Mouse (Mus musculus): ENCODE measurements at regions not wholly inside any gene's neighbourhood (a gene's known extent, or its start where the extent isn't known, plus 50 kb on each side); places are given as distances from the start of the nearest gene placed in this dataset.

DNA sequence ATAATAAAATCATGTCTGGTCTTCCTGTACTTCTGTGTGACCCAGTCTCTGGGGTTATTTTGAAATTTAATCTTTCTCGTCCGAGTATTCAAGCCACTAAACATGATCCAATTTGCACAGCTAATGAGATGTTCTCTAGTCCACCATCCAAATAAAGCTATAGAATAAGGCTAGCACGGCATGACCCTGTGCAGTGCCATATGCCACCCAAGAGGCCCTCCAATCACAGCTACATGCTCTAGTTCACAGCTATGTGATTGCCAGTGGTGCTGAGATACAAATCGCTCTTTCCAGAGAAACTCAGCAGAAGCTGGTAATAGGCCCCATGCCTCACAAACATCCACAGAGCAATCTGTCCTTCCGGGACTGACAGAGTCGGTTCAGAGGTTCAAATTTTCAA is 426.3 kb downstream of the Ipo11 start:
- H3K27me3 ChIP-seq (ENCODE audit: poor library complexity, severe bottlenecking): no peaks in the 10 kb centered on the region
- H3K27ac ChIP-seq: no peak overlapping the region
- H3K9me3 ChIP-seq: no peaks in the 10 kb centered on the region
- H3K4me1 ChIP-seq: no peaks in the 10 kb centered on the region
- H3K36me3 ChIP-seq (replicated peaks): no peaks in the 10 kb centered on the region
- DNase-seq (ENCODE audit: extremely low spot score, low spot score): no peak
- no peak overlapping the region for H3K4me3 ChIP-seq
- WGBS: 81% methylated on average over 6 of the region's 6 CpGs

DNA sequence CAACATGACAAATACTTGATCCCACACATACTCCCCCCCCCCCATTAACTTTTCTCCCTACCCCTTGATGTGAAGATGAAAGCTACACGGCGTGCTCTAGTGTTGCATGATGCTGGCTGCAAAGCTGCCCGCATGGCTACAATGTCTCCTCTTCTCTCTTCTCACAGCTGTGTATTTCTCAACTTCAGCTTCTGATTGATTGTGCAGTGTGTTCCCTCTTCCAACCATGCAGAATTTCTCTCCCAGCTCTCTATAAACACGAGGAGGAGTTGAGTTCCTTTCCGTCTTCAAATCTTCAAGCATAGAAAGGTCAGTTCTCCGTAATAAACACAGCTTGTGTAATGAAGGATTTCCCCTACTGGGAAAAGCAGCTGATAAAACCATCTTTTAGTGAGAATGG is 435.5 kb downstream of the Ipo11 start:
- no peaks in the 10 kb centered on the region for H3K9me3 ChIP-seq
- H3K4me1 ChIP-seq: no peaks in the 10 kb centered on the region
- H3K27ac ChIP-seq: no peak overlapping the region
- WGBS: 92% methylated on average over 6 of the region's 6 CpGs
- DNase-seq (ENCODE audit: extremely low spot score, low spot score): no peak
- H3K27me3 ChIP-seq (ENCODE audit: poor library complexity, severe bottlenecking): no peaks in the 10 kb centered on the region
- H3K36me3 ChIP-seq (replicated peaks): no peaks in the 10 kb centered on the region
- H3K4me3 ChIP-seq: no peak overlapping the region

DNA sequence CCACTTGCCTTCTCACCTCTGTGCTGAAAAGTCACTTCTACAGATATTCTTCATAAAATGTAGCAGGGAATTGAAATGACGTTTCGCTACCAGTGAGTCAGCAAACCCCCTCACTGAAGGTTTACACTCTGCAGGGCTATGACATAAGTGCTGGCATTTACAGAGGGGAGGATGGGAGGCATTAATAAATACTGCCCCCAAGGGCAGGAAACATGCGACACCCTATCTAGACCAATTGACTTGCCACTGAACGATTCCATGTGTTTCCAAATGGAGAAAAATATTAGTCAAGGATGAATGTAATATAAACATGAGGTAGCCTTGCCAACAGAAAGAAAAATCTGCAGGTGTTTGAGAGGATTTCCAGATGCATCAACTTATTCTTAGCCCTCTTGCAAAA is 465.5 kb downstream of the Ipo11 start:
- no peaks in the 10 kb centered on the region for H3K9me3 ChIP-seq
- WGBS: 86% methylated on average over 4 of the region's 4 CpGs
- H3K4me3 ChIP-seq: no peak overlapping the region
- DNase-seq (ENCODE audit: extremely low spot score, low spot score): no peak
- H3K36me3 ChIP-seq (replicated peaks): no peaks in the 10 kb centered on the region
- no peaks in the 10 kb centered on the region for H3K4me1 ChIP-seq
- H3K27me3 ChIP-seq (ENCODE audit: poor library complexity, severe bottlenecking): no peaks in the 10 kb centered on the region
- H3K27ac ChIP-seq: no peak overlapping the region

DNA sequence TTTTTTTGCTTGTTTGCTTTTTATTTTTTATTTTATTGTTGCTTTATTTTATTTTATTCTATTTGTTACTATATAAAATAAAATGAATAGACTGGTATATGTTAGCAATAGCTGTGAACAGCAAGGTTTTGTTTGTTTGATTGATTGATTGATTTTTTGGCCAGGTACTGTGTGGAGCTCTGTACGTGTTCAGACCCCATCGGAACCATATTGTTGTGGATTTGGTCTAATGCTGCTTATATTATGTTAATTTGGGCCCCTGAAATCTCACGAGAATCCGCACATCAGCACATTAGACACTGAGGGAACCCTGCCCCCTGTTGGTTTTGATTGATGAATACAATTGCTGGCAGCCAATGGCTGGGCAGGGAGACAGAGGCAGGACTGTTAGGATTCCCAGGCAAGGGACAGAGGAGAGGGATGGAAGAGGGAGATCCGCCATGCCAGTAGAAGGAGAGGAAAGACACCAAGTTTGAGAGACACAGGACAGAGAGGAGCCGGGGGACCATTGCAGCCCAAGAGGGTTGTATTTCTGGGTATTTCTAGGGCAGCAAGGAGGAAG is 482.3 kb downstream of the Ipo11 start:
- H3K36me3 ChIP-seq (replicated peaks): no peaks in the 10 kb centered on the region
- WGBS: 86% methylated on average over 6 of the region's 6 CpGs
- no peak for DNase-seq (ENCODE audit: extremely low spot score, low spot score)

DNA sequence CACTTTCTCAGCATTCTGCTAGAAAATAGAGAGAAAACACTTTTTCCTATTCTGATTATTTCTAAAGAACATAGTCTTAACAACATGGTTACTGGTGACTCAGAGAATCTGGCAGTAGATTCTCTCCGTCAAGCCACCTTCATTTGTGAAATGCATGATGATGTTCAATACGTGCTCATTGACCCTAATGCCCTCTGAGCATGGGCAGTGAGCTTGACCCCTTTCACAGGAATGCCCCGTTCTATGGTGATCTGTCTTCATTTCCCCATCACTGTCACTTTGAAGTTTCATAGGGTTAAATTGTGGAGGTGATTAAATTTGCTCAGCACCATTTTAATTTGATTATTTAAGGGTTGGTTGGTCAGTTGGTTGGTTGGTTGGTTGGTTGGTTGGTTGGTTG is 504.6 kb downstream of the Ipo11 start:
- H3K27me3 ChIP-seq (ENCODE audit: poor library complexity, severe bottlenecking): no peaks in the 10 kb centered on the region
- H3K9me3 ChIP-seq: no peaks in the 10 kb centered on the region
- H3K36me3 ChIP-seq (replicated peaks): no peaks in the 10 kb centered on the region
- no peaks in the 10 kb centered on the region for H3K4me1 ChIP-seq
- WGBS: 65% methylated on average over 3 of the region's 3 CpGs
- no peak overlapping the region for H3K4me3 ChIP-seq
- DNase-seq (ENCODE audit: extremely low spot score, low spot score): no peak
- H3K27ac ChIP-seq: no peak overlapping the region

More for the DNA sequence above, 482.3 kb downstream of the Ipo11 start:
- H3K4me1 ChIP-seq: no peaks in the 10 kb centered on the region
- no peaks in the 10 kb centered on the region for H3K27me3 ChIP-seq (ENCODE audit: poor library complexity, severe bottlenecking)
- H3K9me3 ChIP-seq: no peaks in the 10 kb centered on the region
- H3K4me3 ChIP-seq: no peak overlapping the region
- no peak overlapping the region for H3K27ac ChIP-seq

DNA sequence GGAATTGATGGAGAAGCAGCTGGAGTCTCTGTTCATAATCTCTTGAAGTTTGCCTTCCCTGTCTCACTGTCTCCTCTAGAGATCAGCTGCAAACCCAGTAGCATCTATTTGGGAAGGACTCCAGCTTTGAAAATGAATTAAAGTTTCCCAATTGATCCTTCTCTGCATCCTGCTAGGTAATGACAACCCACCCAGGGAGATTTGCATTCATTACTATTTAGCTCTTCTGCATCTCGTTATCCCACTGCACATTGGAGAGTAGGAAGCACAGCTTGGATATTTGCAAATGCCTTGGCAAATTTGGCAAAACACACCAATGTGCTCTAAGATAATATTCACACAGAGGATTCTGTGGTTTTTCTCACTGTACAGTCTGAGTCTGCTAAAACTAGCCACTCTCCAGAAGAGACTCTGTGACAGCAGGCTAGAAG is 530.1 kb downstream of the Ipo11 start:
- WGBS: 21% methylated on average over 1 of the region's 1 CpGs
- Histone ChIP-seq H3K9me3 (no peaks in the 10 kb centered on the region), H3K36me3 (replicated peaks) (no peaks in the 10 kb centered on the region), H3K27ac (no peak overlapping the region), H3K4me1 (no peaks in the 10 kb centered on the region), H3K27me3 (ENCODE audit: poor library complexity, severe bottlenecking) (no peaks in the 10 kb centered on the region), H3K4me3 (no peak overlapping the region)
- DNase-seq (ENCODE audit: extremely low spot score, low spot score): no peak

DNA sequence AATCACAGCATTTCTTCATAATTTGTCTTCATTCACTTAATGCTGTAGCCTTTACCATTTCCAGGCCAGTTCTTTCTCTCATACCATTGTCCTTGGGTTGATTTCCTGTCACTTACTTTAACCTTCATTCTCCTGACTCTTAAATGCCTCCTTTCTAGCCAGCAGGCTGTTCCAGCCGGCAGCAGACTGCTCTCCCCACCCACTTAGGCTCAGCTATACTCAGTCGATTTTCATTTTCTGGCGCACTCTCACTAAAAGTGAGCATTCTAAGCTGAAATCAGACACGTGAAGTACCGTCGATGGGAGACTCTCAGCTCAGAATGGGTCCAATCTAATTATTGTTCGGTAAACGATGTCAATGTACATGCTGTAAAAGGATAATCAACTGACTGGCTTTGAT is 544.1 kb downstream of the Ipo11 start:
- WGBS: 88% methylated on average over 8 of the region's 8 CpGs

DNA sequence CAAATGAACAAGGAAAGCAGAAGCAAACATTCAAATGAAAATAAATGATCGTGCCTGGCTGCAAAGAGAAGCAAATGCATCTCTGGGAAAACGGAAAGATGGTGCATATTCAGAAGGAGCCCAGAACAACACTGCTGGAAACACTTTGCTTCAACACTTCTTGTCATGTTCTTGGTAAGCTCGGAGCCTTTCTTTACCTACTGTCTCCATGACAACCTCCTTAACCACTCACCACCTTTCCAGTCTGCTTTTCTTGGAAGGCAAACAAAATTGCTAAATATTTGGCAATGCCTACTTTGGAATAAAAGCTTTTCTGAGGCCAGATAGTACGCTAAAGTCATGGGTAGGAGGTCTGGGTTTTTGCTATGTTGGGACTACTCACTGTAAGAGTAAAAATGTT is 548.1 kb downstream of the Ipo11 start:
- Histone ChIP-seq H3K4me1 (no peaks in the 10 kb centered on the region), H3K27ac (no peak overlapping the region), H3K9me3 (no peaks in the 10 kb centered on the region), H3K36me3 (replicated peaks) (no peaks in the 10 kb centered on the region), H3K4me3 (no peak overlapping the region), H3K27me3 (ENCODE audit: poor library complexity, severe bottlenecking) (no peaks in the 10 kb centered on the region)
- 84% methylated on average over 4 of the region's 4 CpGs for WGBS
- no peak for DNase-seq (ENCODE audit: extremely low spot score, low spot score)

More for the DNA sequence above, 544.1 kb downstream of the Ipo11 start:
- Histone ChIP-seq H3K27me3 (ENCODE audit: poor library complexity, severe bottlenecking) (no peaks in the 10 kb centered on the region), H3K36me3 (replicated peaks) (no peaks in the 10 kb centered on the region), H3K27ac (no peak overlapping the region), H3K9me3 (no peaks in the 10 kb centered on the region), H3K4me3 (no peak overlapping the region), H3K4me1 (no peaks in the 10 kb centered on the region)
- DNase-seq (ENCODE audit: extremely low spot score, low spot score): no peak

DNA sequence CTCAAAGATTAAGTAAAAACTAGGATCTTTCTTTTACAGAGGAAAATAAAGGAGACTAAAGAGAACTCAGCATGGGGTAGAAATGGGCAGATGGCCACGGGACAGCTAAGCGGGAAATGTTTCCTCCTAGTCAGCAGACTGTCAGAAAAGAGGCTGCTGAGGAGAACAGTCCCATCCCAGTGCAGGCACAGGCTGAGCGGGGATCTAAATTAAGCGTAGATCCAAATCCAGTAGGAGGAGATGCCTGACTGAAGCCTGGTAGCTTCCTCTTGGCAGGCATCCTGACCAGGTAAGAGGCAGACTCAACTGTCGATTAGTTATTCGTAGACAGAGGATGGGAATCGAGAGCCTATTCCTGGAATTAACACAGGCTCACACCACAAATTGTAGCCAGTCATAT is 569.2 kb downstream of the Ipo11 start:
- 88% methylated on average over 7 of the region's 7 CpGs for WGBS
- Histone ChIP-seq H3K4me3 (no peak overlapping the region), H3K27ac (no peak overlapping the region), H3K27me3 (ENCODE audit: poor library complexity, severe bottlenecking) (no peaks in the 10 kb centered on the region), H3K9me3 (no peaks in the 10 kb centered on the region), H3K36me3 (replicated peaks) (no peaks in the 10 kb centered on the region), H3K4me1 (no peaks in the 10 kb centered on the region)
- DNase-seq (ENCODE audit: extremely low spot score, low spot score): no peak

DNA sequence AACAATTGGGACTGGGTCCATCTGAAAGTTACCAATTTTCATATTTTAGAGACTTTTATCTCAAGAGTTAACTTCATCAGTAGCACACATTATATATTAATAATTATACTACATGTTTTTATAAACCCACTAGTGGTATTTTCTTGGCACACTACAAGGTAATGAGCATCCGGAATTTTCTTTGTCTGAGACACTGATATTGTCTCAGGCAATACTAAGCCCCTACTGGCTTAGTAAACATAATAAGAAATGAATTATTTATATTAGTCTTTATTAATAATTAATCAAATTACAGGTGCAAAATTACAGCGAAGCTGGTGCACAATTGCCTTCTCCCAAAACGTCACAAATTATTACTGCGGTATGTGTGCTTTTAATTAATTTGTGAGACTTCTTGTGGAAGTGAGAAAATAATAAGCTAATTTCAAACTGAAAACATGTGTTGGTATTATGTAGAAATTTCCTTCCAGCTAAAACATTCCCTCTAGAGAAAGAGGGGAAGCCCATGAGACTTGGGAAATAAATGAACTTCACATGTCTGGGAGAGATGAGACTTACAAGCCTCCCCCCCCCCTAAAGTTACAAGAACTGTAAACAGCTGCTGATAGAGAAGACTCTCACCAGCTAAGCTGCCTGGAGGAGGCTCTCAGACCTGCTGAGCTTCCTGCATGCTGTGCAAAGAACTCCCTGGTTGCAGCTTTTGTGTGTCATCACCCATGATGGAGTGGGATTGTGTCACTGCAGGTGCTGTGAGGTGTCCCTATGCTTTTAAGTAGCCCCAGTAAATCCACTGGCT is 583.9 kb downstream of the Ipo11 start:
- H3K27me3 ChIP-seq (ENCODE audit: poor library complexity, severe bottlenecking): no peaks in the 10 kb centered on the region
- 88% methylated on average over 4 of the region's 4 CpGs for WGBS

DNA sequence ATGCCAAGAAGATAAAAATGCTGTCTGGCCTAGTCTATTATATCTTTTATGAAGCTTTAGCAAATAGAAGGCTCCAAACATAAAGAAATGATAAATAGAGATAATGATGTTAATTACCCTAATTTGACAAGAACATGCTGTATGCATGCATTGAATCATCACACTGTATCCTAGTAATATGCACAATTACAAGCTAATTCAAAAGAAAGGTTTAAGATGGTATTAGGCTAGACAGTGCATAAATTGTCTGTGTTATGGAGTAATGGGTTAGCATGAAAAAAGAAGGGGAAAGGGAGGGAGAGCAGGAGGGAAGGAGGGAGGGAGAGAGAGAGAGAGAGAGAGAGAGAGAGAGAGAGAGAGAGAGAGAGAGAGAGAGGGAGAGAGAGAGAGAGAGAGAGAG is 604.7 kb downstream of the Ipo11 start:
- no peaks in the 10 kb centered on the region for H3K4me1 ChIP-seq
- H3K27me3 ChIP-seq (ENCODE audit: poor library complexity, severe bottlenecking): no peaks in the 10 kb centered on the region
- H3K36me3 ChIP-seq (replicated peaks): no peaks in the 10 kb centered on the region
- no peak overlapping the region for H3K27ac ChIP-seq
- H3K9me3 ChIP-seq: no peaks in the 10 kb centered on the region
- no peak for DNase-seq (ENCODE audit: extremely low spot score, low spot score)
- H3K4me3 ChIP-seq: no peak overlapping the region

More for the DNA sequence above, 583.9 kb downstream of the Ipo11 start:
- no peak overlapping the region for H3K4me3 ChIP-seq
- no peaks in the 10 kb centered on the region for H3K36me3 ChIP-seq (replicated peaks)
- no peaks in the 10 kb centered on the region for H3K9me3 ChIP-seq
- 0 out of 2 replicates have a peak, but pooled peaks cover 4% of the 10 kb centered on the region for H3K4me1 ChIP-seq
- DNase-seq (ENCODE audit: extremely low spot score, low spot score): no peak
- H3K27ac ChIP-seq: no peak overlapping the region

DNA sequence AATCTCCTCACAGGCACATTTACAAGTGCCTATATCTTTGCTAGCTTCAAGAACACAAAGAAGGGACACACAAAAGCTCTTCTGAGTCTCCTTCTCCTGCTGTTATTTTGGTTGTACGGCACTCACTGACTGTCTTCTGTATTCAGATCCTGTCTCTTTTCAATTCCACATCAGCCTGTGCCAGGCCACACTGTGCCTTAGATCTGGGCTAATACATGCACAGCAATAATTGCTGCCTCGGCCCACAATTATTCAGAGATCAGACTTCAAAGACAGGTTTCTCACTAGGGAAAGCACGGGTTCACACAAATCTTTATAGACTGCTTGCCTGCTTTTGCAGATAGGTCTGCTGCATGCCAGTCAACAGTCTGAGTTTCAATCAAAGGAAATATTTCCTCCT is 617.8 kb downstream of the Ipo11 start:
- WGBS: 47% methylated on average over 3 of the region's 3 CpGs
- Histone ChIP-seq H3K36me3 (replicated peaks) (no peaks in the 10 kb centered on the region), H3K9me3 (no peaks in the 10 kb centered on the region), H3K4me3 (no peak overlapping the region), H3K27ac (peak overlapping the region; percentile 63; the same call in 1 of the 2 replicates), H3K27me3 (ENCODE audit: poor library complexity, severe bottlenecking) (no peaks in the 10 kb centered on the region), H3K4me1 (peaks cover 12% of the 10 kb centered on the region)
- DNase-seq (ENCODE audit: extremely low spot score, low spot score): no peak

DNA sequence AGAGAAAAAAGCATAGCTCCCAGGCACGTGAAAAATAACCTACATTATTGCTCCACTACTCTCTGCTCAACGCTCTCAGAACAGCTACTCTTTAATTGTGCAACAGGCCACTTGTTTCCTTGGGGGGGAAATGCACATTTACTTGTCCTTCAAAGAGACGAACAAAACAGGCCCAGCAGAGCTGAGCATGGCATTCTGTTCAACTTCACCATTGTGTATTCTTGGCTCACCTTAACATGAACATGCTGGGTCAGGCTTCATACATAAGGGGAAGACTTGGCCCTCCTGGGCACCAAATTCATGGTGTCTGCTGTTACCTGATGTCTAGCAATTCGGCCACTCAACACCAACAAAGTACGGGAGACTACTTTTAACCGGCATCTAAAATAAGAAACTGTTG is 618.3 kb downstream of the Ipo11 start:
- H3K27me3 ChIP-seq (ENCODE audit: poor library complexity, severe bottlenecking): no peaks in the 10 kb centered on the region
- H3K9me3 ChIP-seq: no peaks in the 10 kb centered on the region
- H3K27ac ChIP-seq: peak overlapping the region; percentile 63; the same call in 1 of the 2 replicates
- peaks cover 12% of the 10 kb centered on the region for H3K4me1 ChIP-seq
- no peak overlapping the region for H3K4me3 ChIP-seq
- H3K36me3 ChIP-seq (replicated peaks): no peaks in the 10 kb centered on the region
- WGBS: 83% methylated on average over 6 of the region's 6 CpGs
- no peak for DNase-seq (ENCODE audit: extremely low spot score, low spot score)
